Mouse (Mus musculus) lung, postnatal 14 days (tissue): ENCODE measurements around the gene A030005K14Rik.

Source experiments
- DNase-seq: peaks from one replicate; pipeline ENCODE4 v3.0.0; 2021

The A030005K14Rik gene

GRCm38 (mm10) chr1:83034509-83034908 lies 24.7 kb downstream of the A030005K14Rik start:
- DNase-seq, result no peak

- no peak for DNase-seq
Observed at GRCm38 (mm10) chr1:83032508-83032907, 26.7 kb downstream of the A030005K14Rik start.

GRCm38 (mm10) chr1:83031950-83032349 lies 27.2 kb downstream of the A030005K14Rik start:
- no peak for DNase-seq

- DNase-seq, result no peak
Observed at GRCm38 (mm10) chr1:83016556-83016955, 42.6 kb downstream of the A030005K14Rik start.

- no peak for DNase-seq
Observed at GRCm38 (mm10) chr1:83015329-83015879, 43.8 kb downstream of the A030005K14Rik start.

- DNase-seq, result no peak
Observed at GRCm38 (mm10) chr1:83014477-83014876, 44.7 kb downstream of the A030005K14Rik start.
